Comparison of ENCODE assay signal across 20 mouse cellular contexts in the genomic region with DNA sequence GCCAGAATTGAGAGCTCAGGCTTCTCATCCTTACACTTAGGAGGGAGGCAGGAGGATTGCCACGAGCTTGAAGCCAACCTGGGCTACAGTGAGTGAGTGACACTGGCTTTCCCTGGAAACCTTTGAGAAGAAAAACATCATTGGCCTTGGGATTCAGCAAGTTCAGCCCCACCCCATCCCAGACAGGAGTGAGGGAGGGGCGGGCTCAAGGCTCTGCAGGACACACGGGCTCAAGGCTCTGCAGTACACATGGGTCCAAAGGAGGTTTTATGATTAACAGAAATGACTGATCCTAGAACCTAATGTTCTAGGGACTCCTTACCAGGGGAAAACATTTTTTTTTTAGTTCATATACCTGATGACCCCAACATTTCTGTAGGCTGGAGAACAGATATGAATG. TPM values are rescaled to one million over a fixed set of nuclear protein-coding genes. Genes with fewer than 3 reads are reported as not detected.
DNase-seq lines count a peak whose midpoint lies in the region; ATAC-seq and TF ChIP-seq lines count a peak whose summit lies in the region.
"Had no signal": no experiment of that assay in that cellular context is flagged by ENCODE, and none has a peak within 500 bp of the region (broad histone marks: within the 10 kb centered on the region; RNA-seq: fewer than 3 reads in every experiment).

No protein-coding gene starts in this region.

- H3K9ac ChIP-seq in kidney, embryonic 16.5 days (replicated peaks; ENCODE audit: low read length), result no peak overlapping the region
- H3K9ac ChIP-seq in liver, embryonic 12.5 days, result no peak overlapping the region
- no peak overlapping the region for H3K9ac ChIP-seq in liver, embryonic 11.5 days (ENCODE audit: low read depth, low read length)
- H3K9ac ChIP-seq: embryonic facial prominence, embryonic 15.5 days; forebrain, embryonic 15.5 days; hindbrain, embryonic 12.5 days had no signal

- H3K9me3 ChIP-seq in kidney, embryonic 16.5 days (ENCODE audit: low read length), result peaks cover 5% of the 10 kb centered on the region
- 0 out of 2 replicates have a peak, but pooled peaks cover 4% of the 10 kb centered on the region for H3K9me3 ChIP-seq in liver, embryonic 12.5 days (replicated peaks)
- H3K9me3 ChIP-seq in liver, embryonic 11.5 days (ENCODE audit: control insufficient read depth, low read length), result no peaks in the 10 kb centered on the region; the same call in 1 of the 2 replicates
- H3K9me3 ChIP-seq: embryonic facial prominence, embryonic 15.5 days; forebrain, embryonic 15.5 days; hindbrain, embryonic 12.5 days had no signal

- no peaks in the 10 kb centered on the region for H3K36me3 ChIP-seq in kidney, adult 2 months (ENCODE audit: control insufficient read depth, insufficient read depth, low read length)
- H3K36me3 ChIP-seq in kidney, embryonic 16.5 days (ENCODE audit: insufficient read depth, low read length), result peaks cover 11% of the 10 kb centered on the region; the same call in 1 of the 2 replicates
- peaks cover 28% of the 10 kb centered on the region for H3K36me3 ChIP-seq in liver, embryonic 12.5 days
- H3K36me3 ChIP-seq in liver, embryonic 11.5 days (ENCODE audit: control insufficient read depth, insufficient read depth, low read length), result no peaks in the 10 kb centered on the region; the same call in 1 of the 2 replicates
- H3K36me3 ChIP-seq: forebrain, embryonic 15.5 days had no signal

- no peak for TF ChIP-seq CTCF in kidney, adult 2 months (conservative IDR thresholded peaks at IDR 0.05; ENCODE audit: insufficient read depth, insufficient read length, low read depth, low read length)

- ATAC-seq in kidney, embryonic 16.5 days (ENCODE audit: low FRiP score, low TSS enrichment), result no peak
- ATAC-seq in liver, embryonic 12.5 days, result no peak
- ATAC-seq in liver, embryonic 11.5 days (replicated peaks; ENCODE audit: low FRiP score), result no peak
- ATAC-seq: forebrain, embryonic 15.5 days had no signal

- TF ChIP-seq POLR2A in kidney, adult 2 months (IDR thresholded peaks at IDR 0.05; ENCODE audit: low read depth, low read length), result no peak

- no peaks in the 10 kb centered on the region; the same call in 1 of the 2 replicates for H3K4me1 ChIP-seq in kidney, adult 2 months (ENCODE audit: control insufficient read depth, insufficient read depth, low read length)
- no peaks in the 10 kb centered on the region for H3K4me1 ChIP-seq in kidney, embryonic 16.5 days (ENCODE audit: insufficient read depth, low read length)
- H3K4me1 ChIP-seq in liver, embryonic 12.5 days, result peaks cover 50% of the 10 kb centered on the region
- peaks cover 16% of the 10 kb centered on the region for H3K4me1 ChIP-seq in liver, embryonic 11.5 days (replicated peaks; ENCODE audit: control insufficient read depth, insufficient read depth, low read length)
- H3K4me1 ChIP-seq: embryonic facial prominence, embryonic 15.5 days; forebrain, embryonic 15.5 days; hindbrain, embryonic 12.5 days had no signal

- peak; percentile 87 for DNase-seq in kidney, adult 2 months
- DNase-seq in liver, embryonic 11.5 days (ENCODE audit: low spot score), result no peak
- peak; percentile 77 to 87 for DNase-seq in kidney, postnatal 36 days
- no peak for DNase-seq in spleen, adult 18-20 months
- DNase-seq: adrenal gland, adult 8-10 months; cerebellum, adult 11 months; cerebellum, adult 8-10 months; cerebellum, postnatal 14 days; embryo, embryonic 11 days; gastrocnemius, postnatal 10 days; heart, adult 18-20 months; heart, postnatal 10 days; heart, postnatal 4 days had no signal

- H3K4me2 ChIP-seq in kidney, embryonic 16.5 days (replicated peaks; ENCODE audit: low read depth, low read length), result no peak overlapping the region
- no peak overlapping the region for H3K4me2 ChIP-seq in liver, embryonic 12.5 days
- no peak overlapping the region for H3K4me2 ChIP-seq in liver, embryonic 11.5 days
- H3K4me2 ChIP-seq: embryonic facial prominence, embryonic 15.5 days; forebrain, embryonic 15.5 days; hindbrain, embryonic 12.5 days had no signal

- H3K4me3 ChIP-seq in kidney, adult 2 months (ENCODE audit: insufficient read depth, low read depth, low read length), result no peak overlapping the region
- no peak overlapping the region for H3K4me3 ChIP-seq in kidney, embryonic 16.5 days (ENCODE audit: low read length)
- no peak overlapping the region for H3K4me3 ChIP-seq in liver, embryonic 12.5 days
- no peak overlapping the region for H3K4me3 ChIP-seq in liver, embryonic 11.5 days (ENCODE audit: low read depth, low read length)
- H3K4me3 ChIP-seq: embryonic facial prominence, embryonic 15.5 days; erythroblast, embryonic 14.5 days; forebrain, embryonic 15.5 days; heart, embryonic 10.5 days; hindbrain, embryonic 12.5 days had no signal

- H3K27ac ChIP-seq in kidney, adult 2 months (ENCODE audit: insufficient read depth, low read depth, low read length), result peak overlapping the region; percentile 49; the same call in 1 of the 2 replicates
- no peak overlapping the region for H3K27ac ChIP-seq in kidney, embryonic 16.5 days (ENCODE audit: low read length)
- H3K27ac ChIP-seq in liver, embryonic 12.5 days, result peak overlapping the region; percentile 16; the same call in 1 of the 2 replicates
- no peak overlapping the region for H3K27ac ChIP-seq in liver, embryonic 11.5 days (ENCODE audit: low read depth, low read length)
- H3K27ac ChIP-seq: embryonic facial prominence, embryonic 15.5 days; forebrain, embryonic 15.5 days; heart, embryonic 10.5 days; hindbrain, embryonic 12.5 days had no signal

- H3K27me3 ChIP-seq in kidney, adult 2 months (replicated peaks; ENCODE audit: control insufficient read depth, insufficient read depth, low read length), result no peaks in the 10 kb centered on the region
- no peaks in the 10 kb centered on the region for H3K27me3 ChIP-seq in kidney, embryonic 16.5 days (ENCODE audit: insufficient read depth, low read length)
- H3K27me3 ChIP-seq in liver, embryonic 12.5 days (replicated peaks), result no peaks in the 10 kb centered on the region
- H3K27me3 ChIP-seq in liver, embryonic 11.5 days (replicated peaks; ENCODE audit: control insufficient read depth, insufficient read depth, low read length), result no peaks in the 10 kb centered on the region
- H3K27me3 ChIP-seq: embryonic facial prominence, embryonic 15.5 days; forebrain, embryonic 15.5 days; hindbrain, embryonic 12.5 days had no signal

- 36% methylated on average over 3 of the region's 3 CpGs for whole genome bisulfite sequencing in kidney, adult 2 months
- 68% methylated on average over 3 of the region's 3 CpGs for WGBS in kidney, embryonic 16.5 days
- 73% methylated on average over 3 of the region's 3 CpGs for WGBS in liver, embryonic 12.5 days (ENCODE audit: insufficient replicate concordance)
- WGBS in liver, embryonic 11.5 days, result 74% methylated on average over 3 of the region's 3 CpGs

RNA-seq across cellular contexts. Expression of gene Spout1, which starts 5.5 kb away (rescaled TPM):
- 22.8 and 23.6 TPM in 2 replicates for polyA plus RNA-seq in kidney, adult 2 months (2012; rRNA removed)
- 83.5 and 93.2 TPM in 2 replicates for polyA plus RNA-seq in kidney, embryonic 16.5 days (2015; fragmentation: Nextera tagmentation; extraction: Ambion mirVana)
- 54.4 and 55.1 TPM in 2 replicates for polyA plus RNA-seq in liver, embryonic 12.5 days (2016; fragmentation: Nextera tagmentation; extraction: Ambion mirVana)
- 85.0 and 87.2 TPM in 2 replicates for polyA plus RNA-seq in liver, embryonic 11.5 days (2014; fragmentation: Nextera tagmentation; extraction: Ambion mirVana)

RNA-seq across cellular contexts. Expression of gene Endog, which starts 12.4 kb away (rescaled TPM):
- polyA plus RNA-seq in kidney, adult 2 months (2012; rRNA removed), result 78.0 and 98.0 TPM in 2 replicates
- 22.0 and 22.8 TPM in 2 replicates for polyA plus RNA-seq in kidney, embryonic 16.5 days (2015; fragmentation: Nextera tagmentation; extraction: Ambion mirVana)
- 23.0 and 23.3 TPM in 2 replicates for polyA plus RNA-seq in liver, embryonic 12.5 days (2016; fragmentation: Nextera tagmentation; extraction: Ambion mirVana)
- 27.1 and 29.1 TPM in 2 replicates for polyA plus RNA-seq in liver, embryonic 11.5 days (2014; fragmentation: Nextera tagmentation; extraction: Ambion mirVana)

RNA-seq across cellular contexts. Expression of gene Kyat1, which starts 21.9 kb away (rescaled TPM):
- polyA plus RNA-seq in kidney, adult 2 months (2012; rRNA removed), result 71.6 and 88.3 TPM in 2 replicates
- polyA plus RNA-seq in kidney, embryonic 16.5 days (2015; fragmentation: Nextera tagmentation; extraction: Ambion mirVana), result 12.0 and 13.4 TPM in 2 replicates
- 11.3 and 11.4 TPM in 2 replicates for polyA plus RNA-seq in liver, embryonic 12.5 days (2016; fragmentation: Nextera tagmentation; extraction: Ambion mirVana)
- polyA plus RNA-seq in liver, embryonic 11.5 days (2014; fragmentation: Nextera tagmentation; extraction: Ambion mirVana), result 17.7 and 18.2 TPM in 2 replicates

RNA-seq across cellular contexts. Expression of gene Tbc1d13, which starts 50.2 kb away (rescaled TPM):
- polyA plus RNA-seq in kidney, adult 2 months (2012; rRNA removed), result 156 and 161 TPM in 2 replicates
- polyA plus RNA-seq in kidney, embryonic 16.5 days (2015; fragmentation: Nextera tagmentation; extraction: Ambion mirVana), result 8.2 and 12.3 TPM in 2 replicates
- 2.9 and 3.3 TPM in 2 replicates for polyA plus RNA-seq in liver, embryonic 12.5 days (2016; fragmentation: Nextera tagmentation; extraction: Ambion mirVana)
- polyA plus RNA-seq in liver, embryonic 11.5 days (2014; fragmentation: Nextera tagmentation; extraction: Ambion mirVana), result 6.9 and 9.2 TPM in 2 replicates

RNA-seq across cellular contexts. Expression of gene Lrrc8a, which starts 53.8 kb away (rescaled TPM):
- 42.0 and 45.4 TPM in 2 replicates for polyA plus RNA-seq in kidney, adult 2 months (2012; rRNA removed)
- polyA plus RNA-seq in kidney, embryonic 16.5 days (2015; fragmentation: Nextera tagmentation; extraction: Ambion mirVana), result 43.8 and 46.2 TPM in 2 replicates
- polyA plus RNA-seq in liver, embryonic 12.5 days (2016; fragmentation: Nextera tagmentation; extraction: Ambion mirVana), result 12.8 and 13.9 TPM in 2 replicates
- 21.4 and 21.7 TPM in 2 replicates for polyA plus RNA-seq in liver, embryonic 11.5 days (2014; fragmentation: Nextera tagmentation; extraction: Ambion mirVana)

Comparison
In these comparisons a context has a peak if more than half of its experiments do, and no peak if none do; other contexts are left out.
1. H3K27ac ChIP-seq: peak in kidney, adult 2 months (single experiment) and liver, embryonic 12.5 days (single experiment); none in kidney, embryonic 16.5 days (single experiment) and liver, embryonic 11.5 days (single experiment).
2. DNase-seq: peak in kidney, adult 2 months (single experiment) and kidney, postnatal 36 days (2 of 2); none in liver, embryonic 11.5 days (single experiment) and spleen, adult 18-20 months (0 of 2).